Mouse (Mus musculus) inflammation-experienced regulatory T-cells, adult 6 months (primary cell): ENCODE results near the gene Zhx3. TPM values are rescaled to one million over a fixed set of nuclear protein-coding genes. Genes with fewer than 3 reads are reported as not detected.

Experiments
- ATAC-seq: one replicate; pipeline ENCODE4 v1.8.0; 2017
- polyA plus RNA-seq, 3 experiments: library from polyadenylated mRNA; unstranded; fragments of 100-300 nt; shearing (Covaris generic); gene quantifications; one replicate each; pipeline ENCODE4 v1.2.1; 2017

Zhx3 gene
- polyA plus RNA-seq, 3 experiments from 2014 or later = 4.8 to 10.6 (median 8.1) TPM

- no peak for ATAC-seq
Observed at GRCm38 (mm10) chr2:160881462-160882101, 8.8 kb upstream of the Zhx3 start.

GRCm38 (mm10) chr2:160880453-160881195 lies 7.8 kb upstream of the Zhx3 start, which contains the start of gene Lpin3:
Lpin3 (plus strand) TSS chr2:160880670.
- ATAC-seq = no peak

GRCm38 (mm10) chr2:160876115-160876514 lies 3.3 kb upstream of the Zhx3 start:
- no peak for ATAC-seq

GRCm38 (mm10) chr2:160874231-160874877 lies 1.6 kb upstream of the Zhx3 start:
- no peak for ATAC-seq

GRCm38 (mm10) chr2:160872395-160872794 lies 403 bp downstream of the Zhx3 start:
- ATAC-seq = peak; percentile 70

- no peak for ATAC-seq
Observed at GRCm38 (mm10) chr2:160871310-160871709, 1.5 kb downstream of the Zhx3 start.

GRCm38 (mm10) chr2:160869446-160869845 lies 3.4 kb downstream of the Zhx3 start:
- no peak for ATAC-seq

GRCm38 (mm10) chr2:160865266-160865665 lies 7.5 kb downstream of the Zhx3 start:
- ATAC-seq = no peak

- ATAC-seq = no peak
Observed at GRCm38 (mm10) chr2:160864112-160864511, 8.7 kb downstream of the Zhx3 start.

- ATAC-seq = no peak
Observed at GRCm38 (mm10) chr2:160860363-160860762, 12.4 kb downstream of the Zhx3 start.

- no peak for ATAC-seq
Observed at GRCm38 (mm10) chr2:160856359-160857102, 16.3 kb downstream of the Zhx3 start.

GRCm38 (mm10) chr2:160854687-160855086 lies 18.1 kb downstream of the Zhx3 start:
- no peak for ATAC-seq

- no peak for ATAC-seq
Observed at GRCm38 (mm10) chr2:160850360-160850759, 22.4 kb downstream of the Zhx3 start.

- ATAC-seq = no peak
Observed at GRCm38 (mm10) chr2:160849617-160850240, 23.1 kb downstream of the Zhx3 start.

GRCm38 (mm10) chr2:160848186-160848585 lies 24.6 kb downstream of the Zhx3 start:
- ATAC-seq = no peak

- no peak for ATAC-seq
Observed at GRCm38 (mm10) chr2:160847664-160848063, 25.1 kb downstream of the Zhx3 start.

GRCm38 (mm10) chr2:160840838-160841237 lies 32.0 kb downstream of the Zhx3 start:
- ATAC-seq = no peak

GRCm38 (mm10) chr2:160810802-160811201 lies 62.0 kb downstream of the Zhx3 start:
- ATAC-seq = no peak

GRCm38 (mm10) chr2:160810376-160810775 lies 62.4 kb downstream of the Zhx3 start:
- no peak for ATAC-seq

GRCm38 (mm10) chr2:160806091-160806521 lies 66.7 kb downstream of the Zhx3 start:
- ATAC-seq = no peak

- ATAC-seq = no peak
Observed at GRCm38 (mm10) chr2:160804794-160805527, 67.8 kb downstream of the Zhx3 start.

- ATAC-seq = no peak
Observed at GRCm38 (mm10) chr2:160802326-160802725, 70.5 kb downstream of the Zhx3 start.
